Mouse (Mus musculus) CH12.LX (cell line): ENCODE measurements around the gene Prr5l. TPM values are rescaled to one million over a fixed set of nuclear protein-coding genes. Genes with fewer than 3 reads are reported as not detected.

ENCODE experiments used
- DNase-seq: peaks from one replicate; pipeline ENCODE4 v3.0.0-alpha.2; 2013; ENCODE audit errors: extremely low read depth
- H3K27ac ChIP-seq: 2 replicates; pipeline ENCODE4 v1.5.1; 2012; ENCODE audit warnings: low read depth, mild to moderate bottlenecking, control low read depth, moderate library complexity; ENCODE audit not compliant: insufficient read depth
- H3K27me3 ChIP-seq: replicated peaks from 2 replicates; pipeline ENCODE3; 2012; ENCODE audit warnings: inconsistent platforms
- H3K36me3 ChIP-seq, 2 experiments: replicated peaks in 1 of 2; 2 replicates each; pipeline versions ENCODE3 to v1.6.1; 2012; ENCODE audit warnings: inconsistent platforms in 1 of 2, low read length in 1 of 2, mild to moderate bottlenecking in 1 of 2, mixed read lengths in 1 of 2, moderate library complexity in 1 of 2; ENCODE audit not compliant: control insufficient read depth in 1 of 2, insufficient read depth in 1 of 2
- H3K4me1 ChIP-seq, 2 experiments: 2 replicates each; pipeline ENCODE4 v1.6.1; 2012; ENCODE audit warnings: inconsistent platforms in 1 of 2, moderate library complexity in 1 of 2; ENCODE audit not compliant: insufficient read depth in 2 of 2, control insufficient read depth in 1 of 2
- H3K4me2 ChIP-seq: 2 replicates; pipeline ENCODE4 v1.6.1; 2012; ENCODE audit warnings: low read depth, mild to moderate bottlenecking, control low read depth; ENCODE audit not compliant: poor library complexity, insufficient read depth, severe bottlenecking
- H3K4me3 ChIP-seq, 3 experiments: fragments of 150-350 bp in 1 of 3; sonication (generic) in 1 of 3; replicated peaks in 1 of 3; 2 replicates each; pipeline versions ENCODE3 to v1.5.1; 2011 to 2012; ENCODE audit warnings: low read depth in 2 of 3, low read length in 2 of 3, mild to moderate bottlenecking in 2 of 3, moderate library complexity in 2 of 3, control low read depth in 1 of 3, improper control_type of control experiment in 1 of 3, inconsistent platforms in 1 of 3, mixed read lengths in 1 of 3; ENCODE audit not compliant: poor library complexity in 1 of 3
- H3K79me2 ChIP-seq: replicated peaks from 2 replicates; pipeline ENCODE4 v1.6.1; 2012; ENCODE audit warnings: mild to moderate bottlenecking, moderate library complexity; ENCODE audit not compliant: control insufficient read depth, poor library complexity, insufficient read depth, severe bottlenecking; ENCODE audit errors: extremely low read depth
- H3K9ac ChIP-seq: 2 replicates; pipeline ENCODE4 v1.6.1; 2012; ENCODE audit warnings: low read depth, mild to moderate bottlenecking, control low read depth, moderate library complexity; ENCODE audit not compliant: insufficient read depth
- H3K9me3 ChIP-seq: replicated peaks from 2 replicates; pipeline ENCODE3; 2012; ENCODE audit warnings: low read length, inconsistent platforms, mixed read lengths
- BHLHE40 ChIP-seq: IDR thresholded peaks from 2 replicates; pipeline ENCODE4 v1.6.1; 2011; ENCODE audit warnings: mild to moderate bottlenecking, low read depth, low read length, improper control_type of control experiment
- E2F4 ChIP-seq: IDR thresholded peaks from 2 replicates; pipeline ENCODE4 v1.6.1; 2011; ENCODE audit warnings: low read depth, low read length, improper control_type of control experiment; ENCODE audit not compliant: insufficient replicate concordance
- ETS1 ChIP-seq: conservative IDR thresholded peaks from 2 replicates; pipeline ENCODE4 v1.6.1; 2012; ENCODE audit warnings: low read depth, mild to moderate bottlenecking, inconsistent platforms, low read length, improper control_type of control experiment, moderate library complexity
- GABPA ChIP-seq: IDR thresholded peaks from 2 replicates; pipeline ENCODE4 v1.6.1; 2012; ENCODE audit warnings: low read depth, low read length, improper control_type of control experiment, inconsistent platforms; ENCODE audit not compliant: insufficient replicate concordance
- HCFC1 ChIP-seq: IDR thresholded peaks from 2 replicates; pipeline ENCODE4 v1.6.1; 2012; ENCODE audit warnings: low read depth, mild to moderate bottlenecking, inconsistent platforms, low read length, improper control_type of control experiment
- KAT2A ChIP-seq: IDR thresholded peaks from 2 replicates; pipeline ENCODE4 v1.6.1; 2012; ENCODE audit warnings: low read length, improper control_type of control experiment, inconsistent platforms; ENCODE audit not compliant: insufficient replicate concordance
- MAFK ChIP-seq: IDR thresholded peaks from 2 replicates; pipeline ENCODE4 v1.6.1; 2011; ENCODE audit warnings: low read length, improper control_type of control experiment; ENCODE audit not compliant: insufficient replicate concordance
- MAX ChIP-seq: IDR thresholded peaks from 2 replicates; pipeline ENCODE4 v1.6.1; 2011; ENCODE audit warnings: low read length, improper control_type of control experiment
- MEF2A ChIP-seq: IDR thresholded peaks from 2 replicates; pipeline ENCODE4 v1.6.1; 2014; ENCODE audit warnings: low read depth, mild to moderate bottlenecking, inconsistent platforms, low read length, improper control_type of control experiment, borderline replicate concordance
- MYC ChIP-seq: IDR thresholded peaks from 2 replicates; pipeline ENCODE4 v1.6.1; 2011; ENCODE audit warnings: low read depth, mild to moderate bottlenecking, improper control_type of control experiment, low read length
- NRF1 ChIP-seq: IDR thresholded peaks from 2 replicates; pipeline ENCODE4 v1.6.1; 2014; ENCODE audit warnings: low read depth, mild to moderate bottlenecking, inconsistent platforms, low read length, improper control_type of control experiment, moderate library complexity
- PAX5 ChIP-seq: IDR thresholded peaks from 2 replicates; pipeline ENCODE4 v1.6.1; 2012; ENCODE audit warnings: low read length, inconsistent platforms, mixed read lengths
- POLR2A ChIP-seq: IDR thresholded peaks from 2 replicates; pipeline ENCODE4 v1.6.1; 2011; ENCODE audit warnings: low read depth, mild to moderate bottlenecking, improper control_type of control experiment, low read length
- POLR2AphosphoS2 ChIP-seq: IDR thresholded peaks from 2 replicates; pipeline ENCODE4 v1.6.1; 2011; ENCODE audit warnings: low read depth, low read length, improper control_type of control experiment
- RAD21 ChIP-seq: IDR thresholded peaks from 2 replicates; pipeline ENCODE4 v1.6.1; 2011; ENCODE audit warnings: low read depth, mild to moderate bottlenecking, low read length, improper control_type of control experiment, moderate library complexity
- RCOR1 ChIP-seq: conservative IDR thresholded peaks from 2 replicates; pipeline ENCODE4 v1.6.1; 2012; ENCODE audit warnings: low read depth, mild to moderate bottlenecking, inconsistent platforms, low read length, improper control_type of control experiment
- SMC3 ChIP-seq: IDR thresholded peaks from 2 replicates; pipeline ENCODE4 v1.6.1; 2011; ENCODE audit warnings: low read depth, low read length, improper control_type of control experiment
- TBP ChIP-seq: conservative IDR thresholded peaks from 2 replicates; pipeline ENCODE4 v1.6.1; 2011; ENCODE audit warnings: low read depth, low read length, improper control_type of control experiment
- TCF12 ChIP-seq: IDR thresholded peaks from 2 replicates; pipeline ENCODE4 v1.6.1; 2014; ENCODE audit warnings: low read depth, mild to moderate bottlenecking, inconsistent platforms, low read length, improper control_type of control experiment
- UBTF ChIP-seq: IDR thresholded peaks from 2 replicates; pipeline ENCODE4 v1.6.1; 2012; ENCODE audit warnings: low read depth, mild to moderate bottlenecking, inconsistent platforms, low read length, improper control_type of control experiment, moderate library complexity
- USF1 ChIP-seq: IDR thresholded peaks from 2 replicates; pipeline ENCODE4 v1.6.1; 2014; ENCODE audit warnings: low read depth, mild to moderate bottlenecking, inconsistent platforms, low read length, improper control_type of control experiment
- ZKSCAN1 ChIP-seq: IDR thresholded peaks from 2 replicates; pipeline ENCODE4 v1.6.1; 2012; ENCODE audit warnings: low read depth, inconsistent platforms, low read length, improper control_type of control experiment, borderline replicate concordance
- ZMIZ1 ChIP-seq: IDR thresholded peaks from 2 replicates; pipeline ENCODE4 v1.6.1; 2012; ENCODE audit warnings: low read depth, mild to moderate bottlenecking, inconsistent platforms, low read length, improper control_type of control experiment
- dilution Hi-C: fragments of 300-500 bp; cut with MboI; formaldehyde crosslinking; loops from 2 replicates; pipeline ENCODE4 v1.14.3; 2020; ENCODE audit warnings: low sequenced_read_pairs; ENCODE audit not compliant: extremely low pct_unique_long_range_greater_than_20kb, extremely low pct_ligation_motif_present
- in situ Hi-C: fragments of 300-500 bp; cut with MboI; formaldehyde crosslinking; loops from 3 replicates; pipeline ENCODE4 v1.14.3; 2019; ENCODE audit warnings: low sequenced_read_pairs, low pct_ligation_motif_present, low pct_unique_long_range_greater_than_20kb, mixed read lengths
- polyA plus RNA-seq: library from polyadenylated mRNA; unstranded; fragments of >175 nt; gene quantifications from 2 replicates; pipeline ENCODE4 v1.2.1, GENCODE M21; 2012; ENCODE audit warnings: low read depth; ENCODE audit not compliant: insufficient read length
- total RNA-seq, 2 experiments: library from RNA; depleted of rRNA; stranded (reverse); fragments of 300-350 nt in 1 of 2; fragments of >200 nt in 1 of 2; gene quantifications; 2 replicates each; pipeline ENCODE4 v1.2.3; 2012 to 2014

Prr5l gene
- total and polyA plus RNA-seq, 3 experiments: 0.21 to 0.93 TPM; not detected in 1

- H3K27me3 ChIP-seq: peaks cover 5% of the 10 kb centered on the region
- H3K79me2 ChIP-seq: no peaks in the 10 kb centered on the region
- no peaks in the 10 kb centered on the region for H3K36me3 ChIP-seq
- no peak overlapping the region for H3K27ac ChIP-seq
- no peak overlapping the region for H3K4me2 ChIP-seq
- dilution Hi-C loops: no loop called here
- no peak for DNase-seq
- in situ Hi-C loops: no loop called here
- TF ChIP-seq SMC3 (no peak), TCF12 (no peak), HCFC1 (no peak), UBTF (no peak), RAD21 (no peak), ETS1 (no peak), ZKSCAN1 (no peak)
- no peaks in the 10 kb centered on the region for H3K4me1 ChIP-seq
- H3K4me3 ChIP-seq: no peak overlapping the region
- no peak overlapping the region for H3K9ac ChIP-seq
- no peaks in the 10 kb centered on the region for H3K9me3 ChIP-seq
Observed at GRCm38 (mm10) chr2:101809640-101810305, 73.1 kb downstream of the Prr5l start.

DNA sequence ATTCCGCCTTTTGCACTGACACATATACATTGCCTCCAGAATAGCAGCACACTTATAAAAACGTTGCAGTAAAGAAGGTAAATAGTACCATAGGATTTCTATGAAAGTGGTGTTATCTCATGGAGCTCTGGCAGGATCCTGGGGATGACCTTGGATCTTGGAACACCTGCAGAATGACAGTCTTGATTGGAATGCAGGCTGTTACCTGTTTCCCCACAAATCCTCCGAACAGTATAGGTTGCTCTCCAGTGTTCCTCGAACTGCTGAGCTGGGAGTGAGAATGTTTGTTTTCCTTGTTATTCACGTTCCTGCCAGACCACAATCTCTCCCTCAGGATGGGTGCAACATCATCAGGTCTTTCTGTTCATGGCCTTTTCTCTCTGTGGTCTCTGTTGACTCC, 75.1 kb downstream of the Prr5l start:
- in situ Hi-C loops (no loop called here), dilution Hi-C loops (no loop called here)
- no peaks in the 10 kb centered on the region for H3K36me3 ChIP-seq
- TF ChIP-seq PAX5 (no peak), TCF12 (no peak), MAFK (no peak), SMC3 (no peak), UBTF (no peak), MYC (no peak)
- no peak overlapping the region for H3K4me3 ChIP-seq
- no peak overlapping the region for H3K9ac ChIP-seq
- H3K27ac ChIP-seq: no peak overlapping the region
- DNase-seq: no peak
- no peak overlapping the region for H3K4me2 ChIP-seq
- no peaks in the 10 kb centered on the region for H3K4me1 ChIP-seq
- H3K27me3 ChIP-seq: peaks cover 5% of the 10 kb centered on the region
- H3K79me2 ChIP-seq: no peaks in the 10 kb centered on the region
- peaks cover 3% of the 10 kb centered on the region for H3K9me3 ChIP-seq

DNA sequence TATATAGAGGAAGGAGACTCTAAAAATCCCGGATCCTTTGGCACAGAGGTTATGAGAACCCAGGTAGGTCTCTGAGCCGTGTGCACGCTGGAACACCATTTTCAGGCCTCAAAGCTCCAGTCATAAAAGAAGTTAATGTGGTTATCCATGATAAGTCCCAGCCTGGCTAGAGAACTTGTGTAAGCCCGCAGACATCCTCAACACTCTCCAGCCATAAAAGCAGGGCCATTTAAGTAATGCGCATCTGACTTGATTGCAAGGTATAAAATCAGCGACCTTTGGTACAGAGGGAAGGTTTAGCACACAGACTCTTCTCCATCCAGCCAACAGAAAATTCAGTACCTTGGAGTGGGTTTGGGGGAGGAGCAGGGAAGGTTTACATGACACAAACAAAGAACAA, 80.6 kb downstream of the Prr5l start:
- no peak for DNase-seq
- H3K27ac ChIP-seq: no peak overlapping the region
- no peaks in the 10 kb centered on the region for H3K36me3 ChIP-seq
- H3K79me2 ChIP-seq: no peaks in the 10 kb centered on the region
- in situ Hi-C loops: no loop called here
- no peak overlapping the region for H3K4me3 ChIP-seq
- no peak for TF ChIP-seq NRF1
- TF ChIP-seq TBP: no peak
- no peak for TF ChIP-seq RCOR1
- no peak for TF ChIP-seq MYC
- no peak for TF ChIP-seq E2F4
- no peak for TF ChIP-seq KAT2A
- TF ChIP-seq MEF2A: no peak
- TF ChIP-seq BHLHE40: no peak
- TF ChIP-seq ZKSCAN1: no peak
- TF ChIP-seq POLR2A: no peak
- TF ChIP-seq POLR2AphosphoS2: no peak
- no peak for TF ChIP-seq HCFC1
- no peak for TF ChIP-seq MAX
- no peak for TF ChIP-seq USF1
- TF ChIP-seq ZMIZ1: no peak
- TF ChIP-seq GABPA: no peak
- peaks cover 0 to 9% of the 10 kb centered on the region in 2 experiments; a peak in 2 of 4 replicates for H3K4me1 ChIP-seq
- no peak overlapping the region for H3K9ac ChIP-seq
- dilution Hi-C loops: no loop called here
- H3K4me2 ChIP-seq: no peak overlapping the region
- peaks cover 4% of the 10 kb centered on the region for H3K9me3 ChIP-seq
- H3K27me3 ChIP-seq: peaks cover 8% of the 10 kb centered on the region
